ENCODE assay signal across 7 mouse cellular contexts in the genomic region with DNA sequence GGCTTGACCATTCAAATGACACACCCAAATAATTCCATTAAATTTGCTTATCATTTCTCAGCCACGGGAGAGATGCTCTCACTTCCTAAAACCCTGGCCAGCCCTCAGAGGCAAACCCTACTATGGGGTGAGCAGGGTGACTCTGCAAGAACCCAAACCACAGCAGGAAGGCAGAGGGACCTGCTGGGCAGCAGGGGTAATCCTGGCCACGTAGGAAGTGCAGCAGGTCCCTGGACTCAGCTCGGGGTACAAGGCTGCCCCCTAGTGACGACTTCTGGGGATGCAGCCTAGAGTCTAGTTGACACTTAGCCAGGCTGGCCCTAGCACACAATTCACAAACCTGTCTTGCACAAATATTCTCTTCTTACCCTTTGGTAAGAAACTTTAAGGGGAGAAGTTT. TPM values are rescaled to one million over a fixed set of nuclear protein-coding genes. Genes with fewer than 3 reads are reported as not detected.
DNase-seq lines count a peak whose midpoint lies in the region; ATAC-seq lines count a peak whose summit lies in the region.

No protein-coding gene starts in this region.

- peaks cover 26% of the 10 kb centered on the region for H3K27me3 ChIP-seq in embryonic facial prominence, embryonic 12.5 days
- H3K27me3 ChIP-seq in limb, embryonic 10.5 days (ENCODE audit: low read depth, poor library complexity, severe bottlenecking): peaks cover 40% of the 10 kb centered on the region
- peaks cover 32% of the 10 kb centered on the region for H3K27me3 ChIP-seq in midbrain, embryonic 12.5 days

- no peaks in the 10 kb centered on the region for H3K36me3 ChIP-seq in embryonic facial prominence, embryonic 12.5 days
- no peaks in the 10 kb centered on the region for H3K36me3 ChIP-seq in limb, embryonic 10.5 days
- H3K36me3 ChIP-seq in midbrain, embryonic 12.5 days: no peaks in the 10 kb centered on the region

- H3K4me1 ChIP-seq in embryonic facial prominence, embryonic 12.5 days: peaks cover 11% of the 10 kb centered on the region; the same call in 1 of the 2 replicates
- H3K4me1 ChIP-seq in limb, embryonic 10.5 days: peaks cover 22% of the 10 kb centered on the region
- peaks cover 12% of the 10 kb centered on the region for H3K4me1 ChIP-seq in midbrain, embryonic 12.5 days

- ATAC-seq in embryonic facial prominence, embryonic 12.5 days (ENCODE audit: insufficient number of reproducible peaks, insufficient read depth, low FRiP score, low TSS enrichment): no peak
- ATAC-seq in midbrain, embryonic 12.5 days (ENCODE audit: low FRiP score, low read depth): peak; percentile 65

- 2% methylated on average over 4 of the region's 4 CpGs for WGBS in embryonic facial prominence, embryonic 12.5 days
- 3% methylated on average over 4 of the region's 4 CpGs for WGBS in limb, embryonic 10.5 days
- WGBS in midbrain, embryonic 12.5 days: 0% methylated on average over 4 of the region's 4 CpGs

- H3K4me3 ChIP-seq in embryonic facial prominence, embryonic 12.5 days: no peak overlapping the region
- H3K4me3 ChIP-seq in limb, embryonic 10.5 days: no peak overlapping the region
- no peak overlapping the region for H3K4me3 ChIP-seq in midbrain, embryonic 12.5 days

- H3K9ac ChIP-seq in embryonic facial prominence, embryonic 12.5 days: no peak overlapping the region
- H3K9ac ChIP-seq in midbrain, embryonic 12.5 days (replicated peaks): no peak overlapping the region

- no peaks in the 10 kb centered on the region for H3K9me3 ChIP-seq in embryonic facial prominence, embryonic 12.5 days
- no peaks in the 10 kb centered on the region for H3K9me3 ChIP-seq in limb, embryonic 10.5 days (replicated peaks)
- H3K9me3 ChIP-seq in midbrain, embryonic 12.5 days: no peaks in the 10 kb centered on the region

- no peak overlapping the region for H3K27ac ChIP-seq in embryonic facial prominence, embryonic 12.5 days
- no peak overlapping the region for H3K27ac ChIP-seq in limb, embryonic 10.5 days
- H3K27ac ChIP-seq in midbrain, embryonic 12.5 days (replicated peaks): no peak overlapping the region

- DNase-seq in adrenal gland, postnatal 25 days: peak; percentile 79
- peak; percentile 77 to 88 for DNase-seq in heart, adult 18-20 months
- peak; percentile 88 for DNase-seq in kidney, adult 18-20 months
- DNase-seq in limb, embryonic 10.5 days (ENCODE audit: low spot score): peak; percentile 89
- DNase-seq in skeletal muscle tissue, adult 2 months (ENCODE audit: low read depth, low spot score): peak; percentile 54

- peak overlapping the region; percentile 25 for H3K4me2 ChIP-seq in embryonic facial prominence, embryonic 12.5 days (replicated peaks)
- H3K4me2 ChIP-seq in midbrain, embryonic 12.5 days (replicated peaks): peak overlapping the region; percentile 33

RNA-seq across cellular contexts. Expression of gene Htr2a, which starts 2.7 kb away (rescaled TPM):
- not detected in 2 replicates for total RNA-seq in adrenal gland, postnatal 25 days (2021)
- polyA plus RNA-seq in embryonic facial prominence, embryonic 12.5 days (2016; fragmentation: Nextera tagmentation; extraction: Ambion mirVana): 0.42 TPM in 2 replicates
- total RNA-seq in heart, adult 18-20 months (2021): under 1 TPM; 0.47 to 0.82 TPM
- polyA plus RNA-seq in limb, embryonic 10.5 days (2016; fragmentation: Nextera tagmentation; extraction: Ambion mirVana): 0.04 and 0.06 TPM in 2 replicates
- 0.75 and 1.1 TPM in 2 replicates for polyA plus RNA-seq in midbrain, embryonic 12.5 days (2016; fragmentation: Nextera tagmentation; extraction: Ambion mirVana)
